Mouse (Mus musculus): Measurements from ENCODE around the gene Ly75.

Gene Ly75

GRCm38 (mm10) chr2:60303796-60304195 is 79.3 kb downstream of the Ly75 start:
- no peak for DNase-seq

GRCm38 (mm10) chr2:60299323-60299722 is 83.8 kb downstream of the Ly75 start:
- DNase-seq = no peak

GRCm38 (mm10) chr2:60298266-60298665 is 84.8 kb downstream of the Ly75 start:
- no peak for DNase-seq

- no peak for DNase-seq
Measured at GRCm38 (mm10) chr2:60291381-60291780, 91.7 kb downstream of the Ly75 start.

GRCm38 (mm10) chr2:60289451-60289850 is 93.7 kb downstream of the Ly75 start:
- no peak for DNase-seq

GRCm38 (mm10) chr2:60288606-60289005 is 94.5 kb downstream of the Ly75 start:
- DNase-seq = no peak

DNA sequence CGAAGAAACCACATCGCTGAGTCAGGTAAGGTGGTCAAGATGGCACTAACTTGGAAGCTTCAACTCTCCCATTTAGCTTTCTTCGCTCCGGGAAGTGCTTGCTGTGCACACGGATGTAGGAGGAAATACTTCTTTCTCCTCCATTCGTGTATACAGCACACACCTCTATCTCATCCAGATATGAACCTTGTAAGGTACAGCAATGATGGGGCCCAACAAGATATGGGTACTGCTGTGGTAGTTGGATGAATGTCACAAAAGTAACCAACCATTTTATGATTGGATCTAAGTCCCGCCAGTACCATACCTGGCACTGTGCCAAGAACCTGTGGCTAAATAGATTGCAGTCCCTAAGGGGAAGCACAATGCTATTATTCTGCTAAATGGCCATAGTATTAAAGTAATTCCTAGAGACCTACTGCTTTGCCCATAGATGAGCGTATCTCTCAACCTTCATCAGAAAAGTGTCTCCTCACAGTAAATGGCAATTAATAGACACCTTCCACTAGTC is 97.9 kb downstream of the Ly75 start:
- DNase-seq = no peak

GRCm38 (mm10) chr2:60284467-60284821 is 98.7 kb downstream of the Ly75 start, which contains the start of gene Cd302:
Gene Cd302 (minus strand): TSS chr2:60284488.
- DNase-seq = no peak

- DNase-seq = peak; percentile 75
Measured at GRCm38 (mm10) chr2:60283751-60284466, 99.2 kb downstream of the Ly75 start.

GRCm38 (mm10) chr2:60283208-60283750 is 99.8 kb downstream of the Ly75 start:
- no peak for DNase-seq

DNA sequence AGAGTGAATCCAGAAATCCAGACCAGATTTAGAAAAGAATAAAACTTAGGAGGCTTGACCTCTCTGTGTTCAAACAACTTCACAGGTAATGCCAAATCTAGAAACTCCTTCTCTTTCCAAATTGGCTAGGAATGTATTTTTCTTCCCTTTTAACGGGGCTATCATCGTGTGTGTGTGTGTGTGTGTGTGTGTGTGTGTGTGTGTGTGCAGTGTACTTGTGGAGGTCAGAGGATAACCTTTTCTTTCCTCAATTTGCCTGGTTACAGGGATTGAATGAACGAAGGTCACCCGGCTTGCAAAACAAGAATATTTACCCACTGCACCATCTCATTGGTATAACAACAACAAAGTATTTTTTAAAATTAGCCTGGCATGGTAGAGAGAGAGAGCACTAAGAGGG is 100.5 kb downstream of the Ly75 start:
- DNase-seq = no peak

GRCm38 (mm10) chr2:60278627-60279026 is 104.5 kb downstream of the Ly75 start:
- no peak for DNase-seq

DNA sequence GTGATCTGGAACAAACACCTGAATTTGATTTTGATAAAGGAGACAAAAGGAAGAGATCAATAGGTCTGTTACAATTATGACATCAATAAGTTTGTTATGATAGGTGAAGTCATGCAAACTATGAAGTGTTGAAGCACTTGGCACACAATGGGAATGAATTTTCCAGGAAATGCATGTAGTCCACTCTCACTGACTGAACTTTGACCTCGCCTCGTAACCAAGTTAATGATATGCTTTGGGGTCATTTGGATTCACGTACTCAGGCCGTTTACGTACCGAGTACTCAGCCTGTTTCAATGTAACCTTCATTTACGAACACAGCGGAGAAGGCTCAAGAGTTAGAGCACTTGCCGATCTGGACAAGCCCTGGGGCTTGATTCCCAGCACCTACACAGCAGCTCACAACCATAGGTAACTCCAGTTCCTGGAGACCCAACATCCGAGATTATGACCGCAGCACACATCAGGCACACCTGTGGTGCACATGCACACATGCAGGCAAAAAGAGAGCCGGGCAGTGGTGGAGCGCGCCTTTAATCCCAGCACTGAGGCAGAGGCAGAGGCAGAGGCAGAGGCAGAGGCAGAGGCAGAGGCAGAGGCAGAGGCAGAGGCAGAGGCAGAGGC is 113.1 kb downstream of the Ly75 start:
- DNase-seq = no peak

DNA sequence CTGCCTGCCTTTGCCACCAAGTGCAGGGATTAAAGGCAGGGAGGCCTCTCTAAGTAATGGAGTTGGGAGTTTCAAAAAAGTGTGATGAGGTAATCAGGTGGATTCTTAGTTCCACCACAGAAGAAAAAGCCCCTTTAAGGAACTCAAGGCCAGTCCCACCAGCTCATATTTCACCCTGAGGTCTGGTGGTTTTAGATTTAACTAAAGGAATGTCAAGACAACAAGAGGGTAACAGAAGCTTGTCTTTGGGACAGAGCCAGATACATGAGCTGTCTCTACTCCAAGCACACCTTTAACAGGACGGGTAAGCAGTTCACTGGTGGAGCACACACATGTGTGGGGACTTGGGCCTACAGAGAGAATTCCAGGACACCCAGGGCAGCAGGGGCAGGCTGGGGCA is 115.5 kb downstream of the Ly75 start:
- no peak for DNase-seq

GRCm38 (mm10) chr2:60260621-60261350 is 122.3 kb downstream of the Ly75 start:
- DNase-seq = no peak

- no peak for DNase-seq
Measured at GRCm38 (mm10) chr2:60259186-60259585, 123.9 kb downstream of the Ly75 start.

DNA sequence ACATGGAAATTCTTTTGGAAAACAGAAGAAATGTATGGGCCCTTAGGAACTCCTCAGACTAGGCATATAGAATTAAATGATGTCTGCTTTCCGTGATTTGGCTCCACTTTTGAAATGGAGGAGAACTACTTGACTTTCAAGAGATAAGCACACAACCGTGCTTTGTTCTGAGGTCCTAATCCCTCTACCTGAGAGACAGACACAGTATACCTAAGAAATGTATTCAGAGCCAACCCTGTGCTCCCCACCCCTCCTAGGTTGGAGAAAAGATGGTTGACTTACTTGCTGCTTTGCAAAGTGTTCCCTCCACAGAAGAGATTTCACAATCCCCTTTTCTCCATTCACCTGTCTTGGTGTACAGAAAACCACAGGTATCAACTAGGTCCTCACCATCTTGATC is 126.4 kb downstream of the Ly75 start:
- no peak for DNase-seq

- no peak for DNase-seq
Measured at GRCm38 (mm10) chr2:60253506-60253905, 129.6 kb downstream of the Ly75 start.

DNA sequence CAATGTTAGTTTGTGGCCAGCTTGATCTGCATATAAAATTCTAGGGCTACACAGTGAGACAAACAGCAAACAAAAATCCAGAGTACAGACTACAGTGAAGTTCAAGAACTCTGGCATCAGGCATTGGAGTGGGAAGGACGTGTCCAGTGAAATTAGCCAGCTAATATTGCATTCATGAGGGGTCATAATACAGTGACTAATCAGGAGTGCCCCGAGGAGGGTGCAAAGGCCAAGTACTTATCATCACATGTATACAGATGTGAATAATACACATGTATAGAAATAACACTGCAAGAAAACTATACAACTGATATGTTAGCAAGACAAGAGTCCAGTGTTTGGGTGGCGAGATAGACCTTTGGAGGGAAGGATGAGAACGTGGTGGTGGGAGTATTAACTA is 130.3 kb downstream of the Ly75 start:
- DNase-seq = no peak
